Mouse (Mus musculus) lung, adult 2 months (tissue): ENCODE data around the gene Elmo1. TPM values are rescaled to one million over a fixed set of nuclear protein-coding genes. Genes with fewer than 3 reads are reported as not detected.

Experiments
- DNase-seq: peaks from one replicate; pipeline ENCODE4 v3.0.0; 2022
- H3K4me1 ChIP-seq: fragments of 200-500 bp; 2 replicates; pipeline ENCODE4 v1.6.1; 2011; ENCODE audit warnings: low read length; ENCODE audit not compliant: control insufficient read depth, insufficient read depth
- H3K4me3 ChIP-seq: fragments of 200-500 bp; replicated peaks from 2 replicates; pipeline ENCODE3; 2011; ENCODE audit warnings: low read depth, mild to moderate bottlenecking, control low read depth, low read length; ENCODE audit errors: extremely low read depth
- CTCF ChIP-seq: fragments of 200-500 bp; IDR thresholded peaks from 2 replicates; pipeline ENCODE4 v1.5.1; 2011; ENCODE audit warnings: mild to moderate bottlenecking, low read length, control low read depth; ENCODE audit not compliant: insufficient read depth
- POLR2A ChIP-seq: fragments of 200-500 bp; IDR thresholded peaks from 2 replicates; pipeline ENCODE4 v1.6.1; 2011; ENCODE audit warnings: low read depth, mild to moderate bottlenecking, control low read depth, low read length, borderline replicate concordance; ENCODE audit errors: extremely low read depth
- WGBS: fragments of 180-500 bp; shearing (Covaris S2); methylation state at CpG from one replicate; pipeline ENCODE4 v1.1.7; 2018; 5-methylcytosine and 5-hydroxymethylcytosine counted together
- polyA plus RNA-seq: library from polyadenylated mRNA; depleted of rRNA; stranded (reverse); fragments of >200 nt; gene quantifications from 2 replicates; pipeline ENCODE4 v1.2.3, GENCODE M21; 2012

Gene Elmo1
- polyA plus RNA-seq, 1 experiment: 28.3 TPM

- Histone ChIP-seq H3K4me3 (no peak overlapping the region), H3K4me1 (no peaks in the 10 kb centered on the region)
- WGBS: 81% methylated on average over 1 of the region's 1 CpGs
- no peak for TF ChIP-seq POLR2A
- DNase-seq: no peak
Observed at GRCm38 (mm10) chr13:20439488-20439887, 349.1 kb downstream of the Elmo1 start.

GRCm38 (mm10) chr13:20450831-20451353 is 360.5 kb downstream of the Elmo1 start:
- Histone ChIP-seq H3K4me1 (no peaks in the 10 kb centered on the region), H3K4me3 (no peak overlapping the region)
- DNase-seq: no peak
- 87% methylated on average over 7 of the region's 7 CpGs for WGBS
- TF ChIP-seq CTCF (no peak), POLR2A (no peak)

- DNase-seq: no peak
- WGBS: 79% methylated on average over 1 of the region's 1 CpGs
- no peaks in the 10 kb centered on the region for H3K4me1 ChIP-seq
- TF ChIP-seq POLR2A (no peak), CTCF (no peak)
- no peak overlapping the region for H3K4me3 ChIP-seq
Observed at GRCm38 (mm10) chr13:20454357-20454756, 364.0 kb downstream of the Elmo1 start.

GRCm38 (mm10) chr13:20460096-20460495 is 369.7 kb downstream of the Elmo1 start:
- H3K4me3 ChIP-seq: no peak overlapping the region
- DNase-seq: no peak
- 88% methylated on average over 6 of the region's 6 CpGs for WGBS
- H3K4me1 ChIP-seq: no peaks in the 10 kb centered on the region
- TF ChIP-seq POLR2A (no peak), CTCF (no peak)

- no peak for DNase-seq
- 76% methylated on average over 3 of the region's 3 CpGs for WGBS
- Histone ChIP-seq H3K4me1 (no peaks in the 10 kb centered on the region), H3K4me3 (no peak overlapping the region)
- TF ChIP-seq POLR2A (no peak), CTCF (no peak)
Observed at GRCm38 (mm10) chr13:20461616-20462015, 371.2 kb downstream of the Elmo1 start.

- TF ChIP-seq POLR2A: no peak
- no peak for TF ChIP-seq CTCF
- DNase-seq: no peak
- no peak overlapping the region for H3K4me3 ChIP-seq
Observed at GRCm38 (mm10) chr13:20464161-20464560, 373.8 kb downstream of the Elmo1 start.

GRCm38 (mm10) chr13:20467381-20467780 is 377.0 kb downstream of the Elmo1 start:
- 93% methylated on average over 1 of the region's 1 CpGs for WGBS
- H3K4me3 ChIP-seq: no peak overlapping the region
- TF ChIP-seq CTCF (no peak), POLR2A (no peak)
- H3K4me1 ChIP-seq: no peaks in the 10 kb centered on the region
- no peak for DNase-seq

More at GRCm38 (mm10) chr13:20464161-20464560, 373.8 kb downstream of the Elmo1 start:
- H3K4me1 ChIP-seq: no peaks in the 10 kb centered on the region

GRCm38 (mm10) chr13:20471732-20472131 is 381.3 kb downstream of the Elmo1 start:
- peak; percentile 63 for DNase-seq
- TF ChIP-seq POLR2A (no peak), CTCF (peak; percentile 85)
- Histone ChIP-seq H3K4me3 (no peak overlapping the region), H3K4me1 (no peaks in the 10 kb centered on the region; the same call in 1 of the 2 replicates)
- 15% methylated on average over 6 of the region's 6 CpGs for WGBS

- no peak for DNase-seq
- WGBS: 78% methylated on average over 10 of the region's 10 CpGs
- no peak overlapping the region for H3K4me3 ChIP-seq
- TF ChIP-seq POLR2A (no peak), CTCF (no peak)
- no peaks in the 10 kb centered on the region; the same call in 1 of the 2 replicates for H3K4me1 ChIP-seq
Observed at GRCm38 (mm10) chr13:20472301-20472831, 382.0 kb downstream of the Elmo1 start.

- WGBS: 81% methylated on average over 15 of the region's 15 CpGs
- no peak for DNase-seq
- TF ChIP-seq CTCF: no peak
- TF ChIP-seq POLR2A: no peak
- Histone ChIP-seq H3K4me1 (no peaks in the 10 kb centered on the region; the same call in 1 of the 2 replicates), H3K4me3 (no peak overlapping the region)
Observed at GRCm38 (mm10) chr13:20472891-20473539, 382.6 kb downstream of the Elmo1 start.
